Mouse (Mus musculus) ES-CJ7 (cell line): ENCODE results near the gene Fam81a.

Experiments used
- DNase-seq: peaks from one replicate; pipeline ENCODE4 v3.0.0; 2011; ENCODE audit warnings: low read depth, low spot score

The Fam81a gene

DNA sequence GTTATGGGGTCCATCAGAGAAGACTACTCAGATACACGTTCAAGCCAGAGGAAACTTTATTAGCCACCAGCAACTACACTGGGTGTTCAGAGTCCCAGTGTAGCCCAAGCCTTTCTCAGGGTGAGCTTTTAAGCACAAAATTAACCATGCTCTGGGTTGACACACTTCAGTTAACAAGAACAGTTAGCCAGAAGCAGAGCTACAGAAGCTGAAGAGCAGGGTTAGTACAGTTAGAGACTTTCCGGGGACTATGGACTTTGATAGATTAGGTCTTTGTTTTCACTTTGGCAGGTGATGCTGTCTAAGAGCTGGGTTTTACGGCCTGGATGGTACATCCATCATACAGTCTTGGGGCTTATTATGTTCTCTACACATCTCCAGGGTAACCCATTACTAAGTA lies 89.6 kb downstream of the Fam81a start:
- no peak for DNase-seq

DNA sequence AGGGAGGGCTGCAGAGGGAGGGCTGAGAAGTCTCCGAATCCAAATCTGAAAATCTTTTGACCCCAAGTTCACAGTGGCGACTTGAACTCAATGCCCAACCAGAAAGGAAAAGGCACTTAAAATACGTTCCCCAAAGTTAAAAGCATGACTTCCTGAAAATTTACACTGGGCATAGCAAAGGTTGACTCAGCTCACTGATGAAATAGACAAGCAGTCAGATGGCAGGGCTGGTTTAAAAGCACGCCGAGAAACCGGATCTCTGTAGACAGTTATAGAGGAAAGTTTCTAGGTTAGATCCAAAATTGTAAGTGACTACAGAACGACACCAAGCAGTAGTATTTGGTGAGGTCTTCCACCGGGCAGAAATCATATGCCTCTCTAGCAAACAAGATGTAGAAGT lies 92.5 kb downstream of the Fam81a start:
- DNase-seq, result no peak

DNA sequence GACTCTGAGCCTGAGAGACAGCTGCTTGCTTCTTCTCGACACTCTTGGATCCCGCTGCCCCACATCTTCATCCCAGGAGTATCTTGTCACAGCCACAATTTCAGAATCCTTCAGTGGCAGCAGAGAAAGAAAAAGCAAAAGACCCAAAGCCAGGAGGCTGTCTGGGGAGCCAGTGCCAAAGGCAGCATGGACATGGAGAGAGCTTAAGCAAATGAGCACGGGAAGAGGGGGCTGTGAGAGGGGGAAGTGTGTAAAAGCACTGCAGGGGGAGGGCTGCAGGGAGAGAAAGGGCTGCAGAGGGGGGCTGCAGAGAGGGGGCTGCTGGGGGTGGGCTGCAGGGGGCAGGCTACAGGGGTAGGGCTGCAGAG lies 93.0 kb downstream of the Fam81a start:
- peak; percentile 15 for DNase-seq

DNA sequence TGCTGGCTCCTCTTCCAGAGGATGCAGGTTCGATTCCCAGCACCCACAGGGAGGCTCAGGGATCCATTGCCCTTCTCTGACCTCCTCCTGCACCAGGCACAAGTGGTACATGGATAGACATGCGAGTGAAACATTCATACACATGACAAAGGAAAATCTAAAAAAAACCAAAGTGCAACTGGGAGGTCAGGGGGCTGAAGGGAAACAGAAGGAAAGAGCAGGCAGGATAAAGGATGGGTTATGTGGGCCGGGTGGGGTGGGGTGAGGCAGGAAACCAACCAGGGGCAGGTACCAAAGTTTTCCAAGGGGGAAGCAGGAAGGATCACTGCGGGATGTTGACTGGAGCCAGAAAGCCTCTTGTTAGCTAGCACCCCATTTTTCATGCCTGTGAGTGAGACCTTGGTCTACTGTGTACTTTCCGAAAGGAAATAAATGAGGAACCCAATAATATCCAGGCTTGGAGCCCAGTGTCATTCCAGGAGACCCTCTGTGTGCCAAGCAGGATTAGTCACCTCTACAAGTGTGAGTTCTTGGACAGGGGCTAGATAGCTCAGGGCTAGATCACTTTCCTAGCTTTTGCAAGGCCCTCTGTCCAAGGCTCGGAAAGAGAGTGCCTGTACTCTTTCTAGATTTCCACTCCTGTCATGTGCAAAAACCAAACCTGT lies 93.5 kb downstream of the Fam81a start:
- peak; percentile 30 for DNase-seq

DNA sequence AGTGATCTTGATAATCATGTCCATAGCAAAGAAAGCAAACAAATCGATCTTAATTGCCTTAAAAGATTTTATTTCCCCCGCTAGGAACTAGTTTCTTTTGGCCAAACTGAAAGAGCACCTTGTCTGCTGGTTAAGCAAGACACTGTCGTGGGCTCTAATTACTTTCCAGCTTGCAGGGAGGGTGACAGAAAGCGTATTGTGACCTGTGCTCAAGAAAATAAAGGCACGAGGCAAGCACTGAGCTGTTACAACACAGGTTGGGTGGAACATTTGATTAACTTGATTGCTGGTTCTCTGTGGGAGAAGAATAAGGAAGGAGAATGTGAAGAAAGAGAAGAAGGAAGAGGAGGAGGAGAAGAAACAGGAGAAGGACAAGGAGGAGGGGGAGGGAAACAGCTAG lies 94.1 kb downstream of the Fam81a start:
- no peak for DNase-seq

DNA sequence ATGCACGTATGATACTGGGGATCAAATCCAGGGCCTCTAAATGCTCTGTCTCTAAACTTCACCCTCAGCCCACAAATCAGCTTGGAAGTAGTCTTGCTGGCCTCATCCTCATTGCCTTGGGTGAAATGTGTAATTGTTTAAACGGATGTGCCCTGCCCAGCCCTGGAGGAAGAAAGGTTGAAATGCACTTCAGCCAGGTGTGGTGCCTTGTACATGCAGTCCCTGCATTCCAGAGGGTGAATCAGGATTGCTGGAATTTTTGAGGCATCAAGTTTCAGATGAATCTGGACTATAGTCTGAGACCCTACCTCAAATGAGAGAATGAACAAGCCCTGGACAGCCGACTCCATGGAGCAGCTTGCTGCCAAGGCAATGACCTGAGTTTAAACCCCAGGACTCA lies 94.5 kb downstream of the Fam81a start:
- peak; percentile 77 for DNase-seq

DNA sequence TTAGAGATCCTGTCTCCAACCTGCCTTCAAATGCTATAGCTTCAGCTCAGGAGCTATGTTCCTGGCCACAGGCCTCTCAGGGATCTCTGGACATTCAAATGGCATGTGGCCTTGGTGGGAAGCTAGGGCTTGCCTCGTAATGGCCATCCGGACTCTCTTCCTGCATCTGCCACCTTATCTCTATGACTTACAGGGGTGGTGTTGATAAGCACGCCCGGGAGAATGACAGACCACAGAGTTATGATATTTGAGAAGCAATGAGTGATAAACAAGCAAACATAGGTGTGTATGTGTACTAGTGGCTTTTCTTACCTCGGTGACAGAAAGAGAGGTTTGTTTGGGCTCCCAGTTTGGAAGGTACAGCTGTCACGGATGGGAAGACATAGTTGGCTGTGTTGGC lies 96.1 kb downstream of the Fam81a start:
- no peak for DNase-seq

DNA sequence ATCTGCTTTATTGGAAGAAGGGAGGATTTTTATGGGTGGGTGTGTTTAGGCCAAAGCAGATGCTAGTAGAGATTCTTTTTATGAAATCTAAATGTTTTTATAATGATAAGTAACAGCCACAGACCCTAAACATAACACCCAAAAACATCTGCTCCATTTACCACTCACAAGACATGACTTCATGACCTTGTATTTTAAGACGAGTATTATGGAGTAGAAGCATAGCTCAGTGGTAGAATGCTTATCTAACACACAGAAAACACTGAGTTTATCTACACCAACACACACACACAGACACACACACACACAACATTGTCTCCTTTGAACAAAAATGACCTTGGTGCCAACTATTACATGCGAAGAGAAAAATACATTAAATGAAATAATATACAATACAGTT lies 97.5 kb downstream of the Fam81a start:
- no peak for DNase-seq

DNA sequence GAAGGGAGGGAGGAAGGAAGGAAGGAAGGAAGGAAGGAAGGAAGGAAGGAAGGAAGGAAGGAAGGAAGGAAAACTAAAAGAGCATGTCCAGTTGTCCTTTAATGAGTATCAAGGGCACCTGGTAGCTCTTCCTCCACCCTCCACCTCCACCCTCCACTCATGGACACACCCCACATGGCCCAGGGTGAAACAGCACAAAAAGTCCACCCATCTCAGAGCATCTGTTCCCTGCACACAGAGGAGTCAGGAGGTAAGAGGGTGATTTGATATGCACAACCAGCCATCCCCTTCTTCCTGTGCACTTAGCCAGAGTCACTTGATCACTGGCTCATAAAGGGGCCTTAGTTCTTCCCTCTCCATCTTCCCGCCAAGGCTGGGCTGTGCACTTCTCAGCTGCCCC lies 99.4 kb downstream of the Fam81a start:
- DNase-seq, result no peak

DNA sequence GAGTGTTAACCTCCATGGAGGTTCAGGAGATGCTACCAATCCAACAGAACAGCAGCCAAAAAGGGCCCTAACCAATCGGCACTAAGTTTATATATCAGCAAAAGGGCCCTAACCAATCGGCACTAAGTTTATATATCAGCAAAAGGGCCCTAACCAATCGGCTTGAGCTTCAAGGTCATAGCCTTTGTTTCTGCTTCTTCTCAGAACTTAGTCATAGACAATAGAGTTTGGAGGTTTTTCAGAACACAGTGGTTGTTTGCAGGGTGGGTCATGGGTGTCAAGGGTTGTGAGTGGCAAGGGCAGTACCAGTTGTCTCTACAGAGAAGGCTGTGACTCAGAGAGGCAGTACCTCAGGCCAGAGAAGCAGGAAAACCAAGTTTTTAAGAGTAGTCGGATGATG lies 100.2 kb downstream of the Fam81a start:
- DNase-seq, result no peak

DNA sequence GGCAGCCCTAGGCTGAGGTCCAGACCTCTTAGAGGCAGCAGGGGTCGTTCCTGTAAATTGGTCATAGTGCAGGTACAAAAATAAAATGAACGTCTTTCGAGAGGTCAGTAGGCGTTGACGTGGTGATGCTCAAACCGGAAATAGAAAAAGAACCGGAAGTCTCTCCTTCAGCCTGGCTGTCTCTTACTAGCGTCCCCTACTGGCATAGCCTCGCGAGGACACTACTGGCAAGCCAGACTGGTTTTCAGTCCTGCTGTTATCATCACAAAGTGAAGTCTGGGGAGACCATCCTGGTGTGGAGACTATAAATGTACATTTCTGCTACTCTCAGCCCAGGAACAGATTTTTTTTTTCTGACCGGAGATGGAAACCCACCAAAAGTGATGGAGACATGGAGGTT lies 101.8 kb downstream of the Fam81a start:
- peak; percentile 52 for DNase-seq

DNA sequence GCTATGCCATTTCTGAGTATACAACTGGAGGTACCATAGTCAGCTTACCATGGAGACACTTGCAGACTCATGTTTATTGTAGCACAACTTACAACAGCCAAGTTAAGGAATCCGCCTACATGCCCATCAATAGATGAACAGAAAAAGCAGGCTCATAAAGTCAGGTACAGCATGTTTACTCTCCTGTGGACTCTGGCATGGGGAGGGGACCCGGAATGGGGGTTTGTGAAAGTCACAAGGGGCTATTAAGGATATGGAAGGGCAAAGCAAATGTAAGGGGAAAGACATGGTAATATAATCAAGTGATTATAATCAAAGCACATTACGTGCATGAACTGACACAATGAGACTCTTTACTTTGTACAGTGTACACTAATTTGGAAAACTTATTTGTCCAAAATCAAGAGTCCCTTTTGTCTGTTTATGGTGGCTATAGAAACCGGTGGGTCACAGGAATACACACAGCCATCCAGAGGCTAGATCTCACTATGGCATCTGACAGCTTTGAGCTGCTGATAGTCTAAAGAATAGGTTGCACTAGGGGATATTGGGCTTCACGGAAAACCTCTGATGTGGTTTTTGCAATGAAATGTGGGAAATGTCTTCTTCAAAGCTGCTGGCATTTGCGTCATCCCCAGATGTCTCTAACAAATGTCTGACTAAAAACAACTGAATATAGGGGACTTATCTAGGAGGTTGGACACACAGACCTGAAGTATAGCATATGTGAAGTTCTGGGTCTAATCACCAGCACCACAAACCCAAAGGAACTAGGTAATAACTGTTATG lies 102.6 kb downstream of the Fam81a start:
- no peak for DNase-seq
